Mouse (Mus musculus): ENCODE data around the gene Zpld1. TPM values are rescaled to one million over a fixed set of nuclear protein-coding genes. Genes with fewer than 3 reads are reported as not detected.

Gene Zpld1
- polyA plus RNA-seq (2012; rRNA removed), result not detected in 2 replicates

GRCm38 (mm10) chr16:55297886-55298285 lies at the start of gene Zpld1:
TSS of gene Zpld1 (minus strand) at chr16:55297986.

